Mouse (Mus musculus) megakaryocyte, embryonic 14.5 days (primary cell): ENCODE data around the gene Fam173b.

Source experiments
- FLI1 ChIP-seq: IDR thresholded peaks from 2 replicates; pipeline ENCODE4 v1.6.1; 2012; ENCODE audit warnings: low read length, inconsistent platforms, mixed read lengths
- GATA1 ChIP-seq: IDR thresholded peaks from 3 replicates; pipeline ENCODE4 v1.6.1; 2012; ENCODE audit warnings: mixed read lengths, low read length, inconsistent platforms, borderline replicate concordance

DNA sequence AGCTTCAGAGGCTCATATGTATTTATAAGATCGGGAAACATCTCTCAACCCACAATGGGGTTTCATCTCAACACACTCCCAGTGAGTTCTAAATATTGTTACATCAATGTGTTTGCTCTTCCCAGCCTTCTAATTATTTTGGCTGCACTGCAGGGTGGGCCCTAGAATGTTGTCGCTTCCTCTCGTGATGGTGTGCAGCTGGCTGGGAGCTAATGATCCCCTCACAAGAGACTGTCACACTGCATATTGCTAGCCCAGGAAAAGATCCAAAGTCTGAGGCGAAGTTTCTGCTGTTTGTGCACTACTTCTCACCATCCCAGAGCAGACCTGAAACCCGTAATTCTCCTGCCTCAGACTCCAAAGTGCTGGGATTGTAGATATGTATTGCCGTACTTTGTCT, 45.6 kb downstream of the Fam173b start:
- TF ChIP-seq GATA1, result no peak
- TF ChIP-seq FLI1, result no peak
